Mouse (Mus musculus) CD4-positive, CD25-positive, alpha-beta regulatory T cell, adult 9 weeks (primary cell): ENCODE measurements around the gene Prol1. TPM values are rescaled to one million over a fixed set of nuclear protein-coding genes. Genes with fewer than 3 reads are reported as not detected.

Source experiments
- polyA plus RNA-seq: library from polyadenylated mRNA; unstranded; fragments of 100-300 nt; shearing (Covaris generic); gene quantifications from one replicate; pipeline ENCODE4 v1.2.1, GENCODE M21; 2017

The Prol1 gene
- polyA plus RNA-seq = not detected

DNA sequence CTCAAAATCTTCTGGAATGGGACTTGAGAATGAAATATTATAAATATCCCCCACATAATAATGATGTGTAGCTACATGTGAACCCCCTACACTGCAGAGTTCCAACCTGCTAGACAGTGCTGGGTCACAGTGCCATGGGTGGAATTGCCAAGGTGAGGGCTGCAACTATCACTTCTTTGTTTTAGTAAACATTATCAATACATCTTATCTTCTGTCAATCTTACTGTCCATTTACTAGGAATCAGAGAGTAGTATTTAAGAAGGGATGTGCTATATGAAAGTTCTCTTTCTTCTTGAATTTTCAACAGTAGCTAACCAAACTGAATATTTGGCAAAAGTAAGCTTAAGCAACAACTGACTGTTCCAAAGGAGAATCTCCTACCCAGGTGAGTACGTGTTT lies at the start of gene Prol1:
Gene Prol1, plus strand, starts transcription at position 301 of the 400 bp plus-strand sequence.

DNA sequence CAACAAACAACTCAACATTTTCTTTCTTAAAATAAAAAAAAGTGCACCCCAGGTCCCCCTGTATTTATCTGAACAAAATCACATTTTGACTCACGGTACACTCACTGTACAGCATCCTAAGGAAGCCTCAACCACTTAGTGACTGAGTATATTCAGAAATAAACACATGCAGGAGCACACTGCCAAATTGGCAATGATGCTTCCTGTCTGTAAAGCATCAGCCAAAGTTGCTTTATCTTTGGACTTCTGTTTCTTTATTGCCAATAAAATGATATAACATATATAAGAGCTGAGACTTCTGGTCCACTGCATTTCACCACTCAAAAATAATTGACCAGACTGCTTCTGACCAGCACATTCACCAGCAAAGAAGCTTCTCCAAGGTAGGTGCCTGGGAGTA lies 48.5 kb upstream of the Prol1 start, which contains the start of gene Gm7714:
Gene Gm7714, plus strand, starts transcription at position 301 of the 400 bp plus-strand sequence.

DNA sequence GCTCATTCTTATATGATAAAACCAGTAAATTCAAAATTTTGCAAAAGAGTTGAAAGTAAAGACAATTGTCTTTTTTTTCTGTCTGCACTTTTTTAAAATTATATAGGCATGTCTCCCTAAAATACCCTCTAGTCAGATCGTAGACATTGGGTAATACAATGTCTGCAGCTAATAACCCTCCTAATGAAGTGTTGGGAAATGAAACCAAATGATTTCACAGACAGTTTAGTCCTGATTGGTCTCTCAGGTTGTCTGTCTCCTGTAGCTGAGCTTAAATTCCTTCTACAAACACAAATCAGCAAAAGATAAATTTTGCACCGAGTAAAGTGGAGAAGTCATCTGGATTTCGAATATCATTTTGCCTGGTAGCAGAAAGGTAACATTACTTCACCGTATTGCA lies 58.7 kb downstream of the Prol1 start, which contains the start of gene Amtn:
Gene Amtn, plus strand, starts transcription at position 301 of the 400 bp plus-strand sequence.

Other genes starting within 250 kb of the Prol1 start
- gene Smr2, start 230.8 kb upstream of the Prol1 start, polyA plus RNA-seq = not detected
- not detected for gene Gm11116, start 205.8 kb upstream of the Prol1 start, polyA plus RNA-seq
- not detected for gene Gm11115, start 163.2 kb upstream of the Prol1 start, polyA plus RNA-seq
- not detected for gene Gm7714, start 48.4 kb upstream of the Prol1 start, polyA plus RNA-seq
- gene Amtn, start 58.8 kb downstream of the Prol1 start, polyA plus RNA-seq = not detected
- gene Ambn, start 138.7 kb downstream of the Prol1 start, polyA plus RNA-seq = not detected
- gene Enam, start 170.7 kb downstream of the Prol1 start, polyA plus RNA-seq = not detected
- 2.7 TPM for gene Jchain, start 210.6 kb downstream of the Prol1 start, polyA plus RNA-seq
- gene Utp3, start 237.2 kb downstream of the Prol1 start, polyA plus RNA-seq = 116 TPM
- 0.93 TPM for gene Rufy3, start 247.7 kb downstream of the Prol1 start, polyA plus RNA-seq